Mouse (Mus musculus): Measurements from ENCODE around the gene Cracr2a.

The Cracr2a gene

DNA sequence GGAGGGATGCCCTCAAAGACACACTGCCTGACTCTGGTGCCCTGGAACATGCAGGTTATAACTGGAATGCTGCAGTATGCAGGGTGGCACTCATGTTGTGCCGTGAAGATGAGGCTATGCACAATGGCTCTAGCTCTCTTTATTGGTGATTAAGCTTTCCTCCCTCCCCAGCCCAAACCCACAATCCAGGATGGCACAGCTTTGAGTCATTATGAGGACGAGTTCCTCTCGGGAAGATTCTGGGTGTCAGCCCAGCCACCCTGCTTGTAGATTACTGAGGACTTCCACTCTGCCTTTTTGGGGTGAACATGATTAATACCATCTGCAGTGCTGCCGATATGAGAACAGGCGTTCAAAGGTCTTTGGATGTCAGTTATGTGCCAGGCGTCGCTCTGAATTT is 132.5 kb downstream of the Cracr2a start:
- DNase-seq (ENCODE audit: low read depth), result no peak

DNA sequence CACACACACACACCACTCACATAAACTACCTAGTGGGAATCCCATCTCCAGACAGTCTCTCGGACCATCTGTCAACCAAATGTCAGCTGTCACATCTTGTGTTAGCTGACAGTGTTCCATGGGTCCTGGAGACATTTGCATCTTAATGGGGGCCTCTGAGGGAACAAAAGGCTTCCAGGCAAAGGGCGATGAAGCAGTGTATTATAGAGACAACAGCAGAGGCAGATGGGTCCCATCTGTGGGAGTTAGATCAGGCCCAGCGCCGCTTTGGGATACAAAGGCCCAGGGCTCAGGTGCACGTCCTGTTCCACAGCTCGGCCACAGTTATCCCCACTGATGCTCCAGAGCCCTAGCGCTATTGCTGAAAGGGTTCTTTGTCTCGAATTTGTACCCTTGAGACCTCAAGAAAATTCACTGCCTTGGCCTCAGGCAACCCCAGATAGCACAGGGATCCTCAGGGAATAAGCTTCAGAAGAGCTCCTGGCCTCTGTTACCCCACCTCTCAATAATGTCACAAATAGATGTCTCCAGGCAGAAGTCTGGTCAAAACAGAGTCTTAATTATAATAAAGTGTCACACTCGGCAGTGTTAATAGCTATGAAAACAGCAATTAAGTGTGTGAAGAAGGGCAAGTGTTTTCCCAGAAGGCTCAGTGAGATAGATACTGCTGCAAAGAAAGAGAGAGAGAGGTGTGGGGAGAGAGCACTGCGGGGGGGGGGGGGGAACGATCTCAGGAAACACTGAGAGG is 140.1 kb downstream of the Cracr2a start:
- DNase-seq (ENCODE audit: low read depth), result no peak

DNA sequence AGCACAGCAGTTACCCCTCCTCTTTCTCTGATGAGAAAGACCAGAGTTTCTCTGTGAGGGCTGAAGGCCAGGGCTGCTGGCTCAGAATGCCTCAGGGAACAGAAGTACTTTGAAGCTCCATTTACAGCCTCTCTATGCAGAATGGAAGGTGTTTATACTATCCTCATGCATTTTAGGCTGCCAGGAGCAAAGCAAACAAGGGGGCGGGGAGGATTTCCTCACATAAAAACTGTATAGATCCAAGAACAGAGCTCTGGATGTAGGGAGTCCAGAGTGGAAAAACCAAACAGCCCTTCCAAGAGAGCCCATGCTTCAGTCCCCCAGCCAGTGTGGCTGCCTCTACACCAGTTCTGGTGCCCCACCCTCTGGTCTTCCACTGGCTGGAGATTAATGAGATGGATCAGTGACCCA is 147.1 kb downstream of the Cracr2a start:
- no peak for DNase-seq (ENCODE audit: low read depth)

DNA sequence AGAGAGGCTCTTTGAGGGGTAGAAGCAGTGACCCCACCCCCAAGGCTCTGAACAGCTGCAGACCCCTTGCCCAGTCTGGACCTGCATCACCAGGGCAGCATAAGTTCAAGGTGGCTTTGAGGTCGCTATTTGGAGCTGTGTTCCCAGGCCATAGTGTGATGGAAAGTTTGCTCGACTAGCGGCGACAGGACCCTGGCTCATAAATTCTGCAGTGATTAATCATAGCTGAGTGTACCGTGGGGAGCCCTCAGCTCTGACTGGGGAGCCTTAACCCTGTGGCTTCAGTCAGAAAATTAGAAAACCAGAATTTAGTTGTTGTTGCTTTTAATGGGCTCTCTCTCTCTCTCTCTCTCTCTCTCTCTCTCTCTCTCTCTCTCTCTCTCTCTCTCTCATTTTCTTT is 153.8 kb downstream of the Cracr2a start:
- no peak for DNase-seq (ENCODE audit: low read depth)

DNA sequence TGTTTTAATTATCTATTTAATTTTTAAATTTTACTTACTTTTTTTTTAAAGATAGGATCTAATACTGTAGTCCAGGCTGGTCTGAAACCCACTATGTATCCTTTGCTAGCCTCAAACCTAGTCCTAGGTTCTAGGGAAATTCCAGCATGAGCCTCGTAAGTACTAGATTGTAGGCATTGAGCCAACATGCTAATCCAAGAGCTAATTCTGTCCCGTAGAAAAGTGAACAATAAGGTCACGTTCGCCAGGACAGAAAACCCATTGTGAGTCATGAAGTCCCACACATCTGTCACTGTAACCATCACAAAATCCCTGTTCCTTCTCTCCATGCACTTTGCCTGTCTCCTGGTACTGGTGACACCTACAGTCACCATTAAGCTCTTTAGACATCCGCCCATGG is 154.3 kb downstream of the Cracr2a start:
- no peak for DNase-seq (ENCODE audit: low read depth)

DNA sequence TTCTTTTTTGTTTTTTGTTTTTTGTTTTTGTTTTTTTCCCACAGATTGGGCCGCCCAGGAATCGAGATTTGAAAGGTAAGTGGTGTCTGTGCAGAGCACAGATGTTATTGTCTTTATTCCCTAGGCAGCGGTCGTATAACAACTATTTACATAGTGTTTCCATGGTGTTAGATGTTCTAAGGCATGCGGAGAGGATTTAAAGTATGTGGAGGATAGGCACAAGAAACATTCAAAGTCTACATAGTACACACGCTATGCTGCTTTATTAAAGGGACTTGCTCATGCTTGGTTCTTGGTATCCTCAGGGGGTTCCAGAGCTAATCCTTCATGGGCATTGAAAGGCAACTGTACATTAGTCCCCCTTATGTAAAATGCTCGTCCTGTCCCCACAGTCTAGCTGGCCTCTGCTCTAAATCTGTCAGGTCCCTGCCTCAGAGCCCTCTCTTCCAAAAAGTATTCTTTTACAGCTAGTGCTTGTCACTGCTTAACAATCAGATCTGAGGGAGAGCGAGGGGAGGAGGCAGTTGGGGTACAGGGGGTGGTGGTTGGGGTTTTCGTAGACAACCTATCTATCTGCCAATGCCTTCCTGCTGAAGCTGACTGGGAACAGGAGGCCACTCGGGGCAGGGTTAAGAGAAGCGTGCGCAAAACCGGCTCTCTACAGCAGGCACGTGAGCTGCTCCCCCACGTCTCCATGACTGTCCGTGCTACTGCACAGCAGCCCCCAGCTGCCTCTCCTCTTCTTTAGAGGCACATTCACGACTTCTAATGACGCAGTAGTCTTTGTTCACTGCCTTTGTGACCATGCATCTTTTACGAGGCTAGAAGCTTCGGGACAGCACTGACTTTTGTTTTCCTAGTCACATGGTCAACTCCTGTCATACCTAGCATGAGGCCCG is 156.3 kb downstream of the Cracr2a start:
- no peak for DNase-seq (ENCODE audit: low read depth)

DNA sequence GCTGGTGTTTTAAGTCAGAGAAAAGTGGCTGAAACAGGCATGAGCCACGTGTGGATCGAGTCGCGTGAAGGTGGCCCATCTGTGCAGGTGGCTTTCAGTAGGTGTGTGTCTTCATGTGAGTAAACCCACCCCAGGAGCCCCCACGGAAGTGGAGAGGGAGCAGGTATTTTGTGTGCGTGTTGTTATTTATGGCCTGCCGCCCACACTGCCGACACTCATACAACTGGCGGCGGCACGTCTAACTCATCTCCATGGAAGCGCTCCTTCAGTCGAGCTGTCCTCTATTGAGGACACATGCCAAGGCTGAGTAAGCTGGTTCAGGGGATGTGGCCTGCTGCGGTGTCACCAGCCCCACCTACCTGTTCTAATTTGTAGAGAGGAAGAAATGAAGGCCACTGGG is 158.7 kb downstream of the Cracr2a start:
- no peak for DNase-seq (ENCODE audit: low read depth)

DNA sequence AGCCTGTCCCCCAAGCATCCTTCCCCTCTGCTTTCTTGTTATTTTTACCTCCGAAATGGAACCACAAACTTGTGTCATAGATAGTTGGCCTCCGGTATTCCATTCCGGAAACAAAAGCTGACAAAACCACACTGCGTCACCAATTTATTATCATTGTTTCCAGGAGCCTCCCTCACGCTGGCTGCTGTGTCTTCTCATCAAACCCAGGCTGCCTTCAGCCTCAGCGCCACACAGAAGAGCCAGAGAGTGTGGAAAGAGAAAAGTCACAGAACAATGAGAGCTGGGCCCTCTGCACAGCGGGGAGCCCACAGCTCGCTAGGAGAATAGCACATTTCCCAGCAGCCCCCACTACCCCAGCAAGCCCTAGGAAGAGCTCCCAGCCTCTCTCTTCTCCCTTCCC is 162.0 kb downstream of the Cracr2a start:
- DNase-seq (ENCODE audit: low read depth), result no peak
